Mouse (Mus musculus): ENCODE measurements around the gene Ipp.

The Ipp gene

GRCm38 (mm10) chr4:116507425-116508218 is at the start of gene Ipp:
Gene Ipp (plus strand): TSS chr4:116507549.
- DNase-seq, result peak; percentile 97

DNA sequence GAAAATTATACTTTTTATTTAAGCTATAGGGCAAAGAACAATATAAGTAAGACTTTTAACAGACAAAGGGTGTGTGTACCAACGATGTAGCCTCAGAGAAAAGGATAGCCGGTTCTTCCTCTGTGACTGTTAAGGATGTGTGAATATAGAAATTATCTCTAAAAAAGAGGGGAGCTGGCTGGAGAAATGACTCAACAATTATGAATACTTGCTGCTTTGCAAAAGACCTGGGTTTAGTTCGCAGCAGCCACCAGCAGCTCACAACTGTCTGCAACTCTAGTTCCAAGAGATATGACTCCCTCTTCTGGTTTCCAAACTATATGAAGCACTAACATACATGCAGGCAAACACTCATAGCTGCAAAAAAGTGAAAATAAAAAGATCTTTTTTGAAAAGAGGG is 45.4 kb upstream of the Ipp start:
- DNase-seq, result no peak

GRCm38 (mm10) chr4:116463231-116464125 is 43.9 kb upstream of the Ipp start:
- peak; percentile 60 to 70 for DNase-seq

DNA sequence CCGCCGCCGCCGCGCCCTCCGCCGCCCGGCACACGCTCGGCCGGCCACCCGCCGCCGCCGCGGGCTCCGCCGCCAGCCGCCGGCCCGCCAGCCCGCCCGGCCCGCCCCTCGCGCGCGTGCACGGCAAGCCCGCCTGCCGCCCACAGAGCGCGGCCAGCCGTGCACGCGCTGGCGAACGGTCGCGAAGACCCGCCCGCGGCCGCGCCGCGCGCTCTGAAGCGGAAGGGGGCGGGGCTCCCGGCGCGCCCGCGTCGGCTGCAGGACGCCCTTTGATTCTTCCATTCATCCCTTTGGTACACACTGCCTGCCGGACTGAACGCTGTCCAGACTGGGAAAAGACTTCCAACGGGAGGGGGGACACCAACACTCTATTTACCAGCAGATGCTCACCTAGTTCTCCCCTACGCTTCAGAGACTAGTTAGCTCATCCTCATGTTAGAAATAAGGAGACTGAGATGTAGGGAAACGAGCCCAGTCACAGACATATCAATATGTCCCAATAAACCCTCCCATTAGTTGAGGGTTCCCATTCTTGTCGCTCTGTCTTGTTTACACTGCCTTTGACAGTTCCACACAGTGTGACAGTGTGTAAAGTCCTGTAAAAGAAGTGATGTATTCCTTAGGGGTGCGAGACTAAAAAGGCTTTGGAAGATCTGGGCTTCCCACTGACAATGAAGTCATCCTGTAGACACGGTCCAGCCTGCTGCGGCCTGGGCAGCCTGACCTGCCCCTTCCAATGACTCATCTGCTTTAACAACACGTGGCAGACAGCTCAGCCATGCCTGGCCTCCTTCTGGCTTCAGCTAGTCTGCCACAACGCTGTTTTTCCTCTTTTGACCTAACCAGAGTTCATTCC is 43.0 kb upstream of the Ipp start, which contains the start of gene Mast2:
Mast2 (minus strand) TSS at position 58 of the 856 bp plus-strand sequence.
- DNase-seq, result peak; percentile 83 to 87

- no peak for DNase-seq
Observed at GRCm38 (mm10) chr4:116481322-116481721, 26.0 kb upstream of the Ipp start.

GRCm38 (mm10) chr4:116483476-116483875 is 23.9 kb upstream of the Ipp start:
- DNase-seq, result no peak

DNA sequence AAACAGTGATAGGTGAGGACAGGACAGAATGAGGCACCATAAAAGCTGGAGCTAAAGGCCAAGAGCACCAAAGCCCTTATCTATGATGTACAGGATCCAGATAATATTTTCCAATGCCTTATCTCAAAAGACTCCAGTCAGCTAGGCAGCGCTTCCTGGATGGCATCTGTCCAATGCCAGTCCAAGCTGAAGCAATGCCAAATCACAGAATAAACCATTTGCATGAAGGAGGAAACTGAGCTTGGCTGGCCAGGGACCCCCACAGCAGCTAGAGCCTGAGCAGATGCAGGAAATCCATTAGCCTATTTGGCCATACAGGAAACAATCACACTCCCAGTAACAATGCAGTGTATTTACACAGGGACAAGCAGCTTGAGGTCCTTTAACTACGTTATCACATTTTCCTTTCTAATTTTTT is 16.2 kb upstream of the Ipp start:
- DNase-seq, result no peak

DNA sequence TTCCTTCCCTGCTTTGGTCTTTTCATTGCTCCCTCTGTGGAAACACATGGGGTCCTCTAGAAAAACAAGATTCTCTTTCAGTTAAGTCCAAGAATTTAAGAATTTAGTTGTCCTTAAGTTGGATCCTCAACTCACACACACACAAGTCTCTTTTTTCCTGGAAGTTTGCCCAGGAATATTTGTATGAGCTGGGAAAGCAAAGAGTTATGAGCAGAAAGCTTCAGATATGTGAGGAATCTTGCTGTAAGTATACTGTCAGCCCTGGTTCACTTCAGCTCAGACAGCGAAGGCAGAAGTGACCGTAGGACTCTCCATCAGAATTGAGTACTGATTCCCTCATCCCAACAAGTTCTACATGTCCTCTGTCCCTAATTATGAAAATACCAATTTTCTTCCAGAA is 15.5 kb upstream of the Ipp start:
- DNase-seq, result no peak

DNA sequence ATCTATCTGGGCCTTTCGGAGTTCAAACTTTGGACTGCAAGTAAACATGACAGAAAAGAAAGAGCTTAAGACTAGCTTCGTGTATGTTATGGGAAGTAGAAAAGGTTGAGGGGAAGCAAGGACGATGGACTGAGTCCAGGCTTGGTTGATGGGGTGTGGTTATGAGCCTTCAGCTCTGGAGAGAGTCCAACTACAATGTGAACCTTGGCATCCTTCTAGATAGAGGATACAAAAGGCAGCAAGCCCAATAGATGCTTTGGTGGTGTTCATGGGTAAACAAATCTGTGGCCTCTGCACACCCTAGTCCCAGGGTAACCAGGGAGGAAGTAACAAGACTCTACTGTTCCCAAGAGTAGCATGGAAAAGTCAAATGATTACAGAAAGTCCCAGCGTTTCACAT is 14.9 kb upstream of the Ipp start:
- no peak for DNase-seq

GRCm38 (mm10) chr4:116493646-116494045 is 13.7 kb upstream of the Ipp start:
- no peak for DNase-seq

- no peak for DNase-seq
Observed at GRCm38 (mm10) chr4:116499978-116500377, 7.4 kb upstream of the Ipp start.

DNA sequence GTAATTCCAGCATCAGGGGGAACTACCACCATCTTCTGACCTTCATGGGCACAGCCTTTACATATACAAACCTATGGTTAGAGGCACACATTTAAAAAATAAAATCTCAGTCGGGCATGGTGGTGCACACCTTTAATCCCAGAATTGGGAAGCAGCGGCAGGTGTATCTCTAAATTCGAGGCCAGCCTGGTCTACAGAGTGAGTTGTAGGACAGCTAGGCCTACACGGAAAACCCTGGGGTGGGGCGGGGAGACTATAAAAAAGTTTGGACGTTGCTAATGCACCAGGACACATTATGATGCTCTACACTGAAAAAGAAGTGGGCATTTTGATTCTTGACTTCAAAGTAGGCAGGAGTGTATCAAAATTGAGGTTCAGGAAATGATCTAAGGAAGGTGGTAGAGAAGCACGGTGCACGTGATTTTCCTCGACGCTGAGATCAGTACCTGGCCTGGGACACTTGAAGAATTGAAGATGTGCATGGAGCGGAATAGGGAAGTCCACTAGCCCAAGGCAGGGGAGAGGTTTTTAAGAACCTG is 394 bp upstream of the Ipp start:
- DNase-seq, result no peak

DNA sequence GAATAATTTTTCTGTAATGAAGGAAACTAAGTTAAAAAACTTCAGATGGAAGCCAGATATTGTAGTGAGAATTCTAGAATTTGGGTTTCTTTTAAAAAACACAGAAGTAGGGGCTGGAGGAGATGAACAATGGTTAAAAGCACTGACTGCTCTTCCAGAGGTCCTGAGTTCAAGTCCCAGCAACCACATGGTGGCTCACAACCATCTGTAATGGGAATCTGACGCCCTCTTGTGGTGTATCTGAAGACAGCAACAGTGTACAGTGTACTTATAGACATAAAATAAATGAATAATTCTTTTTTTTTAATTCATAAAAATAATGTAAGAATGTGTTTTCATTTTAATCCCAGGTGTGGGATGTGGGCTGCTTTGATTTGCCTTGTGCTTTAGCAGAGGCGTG is 23.8 kb downstream of the Ipp start:
- no peak for DNase-seq

- DNase-seq, result no peak
Observed at GRCm38 (mm10) chr4:116536351-116536750, 29.0 kb downstream of the Ipp start.

DNA sequence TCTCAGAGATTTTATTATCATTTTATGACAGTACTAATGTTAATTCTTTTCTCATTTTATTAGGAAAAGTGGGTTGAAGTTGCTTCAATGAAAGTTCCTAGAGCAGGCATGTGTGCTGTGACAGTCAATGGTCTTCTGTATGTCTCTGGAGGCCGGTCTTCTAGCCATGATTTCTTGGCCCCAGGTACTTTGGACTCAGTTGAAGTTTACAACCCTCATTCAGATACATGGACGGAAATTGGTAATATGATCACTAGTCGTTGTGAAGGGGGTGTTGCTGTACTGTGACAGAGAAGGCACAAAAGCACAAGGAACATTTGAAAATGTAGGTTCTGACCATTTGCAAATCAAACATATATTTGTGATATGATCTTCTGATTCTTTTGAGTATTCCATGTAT is 30.4 kb downstream of the Ipp start:
- DNase-seq, result no peak

GRCm38 (mm10) chr4:116550432-116550831 is 43.1 kb downstream of the Ipp start:
- DNase-seq, result no peak

- no peak for DNase-seq
Observed at GRCm38 (mm10) chr4:116553035-116553434, 45.7 kb downstream of the Ipp start.

- DNase-seq, result peak; percentile 85 to 87
Observed at GRCm38 (mm10) chr4:116555413-116556300, 48.3 kb downstream of the Ipp start, which contains the start of gene Tmem69. Gene Tmem69 (minus strand): TSS chr4:116555936.

GRCm38 (mm10) chr4:116556561-116557305 is 49.4 kb downstream of the Ipp start:
- DNase-seq, result peak; percentile 97

GRCm38 (mm10) chr4:116557306-116558121 is 50.2 kb downstream of the Ipp start, which contains the start of gene Gpbp1l1:
Gene Gpbp1l1 (plus strand): TSS chr4:116557658.
- peak; percentile 99 for DNase-seq
